Mouse (Mus musculus) spleen, adult 2 months (tissue): ENCODE data around the gene Morc1.

Experiments
- CTCF ChIP-seq: fragments of 200-500 bp; IDR thresholded peaks from 2 replicates; pipeline ENCODE4 v1.5.1; 2011; ENCODE audit warnings: mild to moderate bottlenecking, inconsistent platforms; ENCODE audit not compliant: insufficient read depth, insufficient read length, insufficient replicate concordance; ENCODE audit errors: extremely low read depth
- POLR2A ChIP-seq: fragments of 200-500 bp; IDR thresholded peaks from 2 replicates; pipeline ENCODE4 v1.6.1; 2011; ENCODE audit warnings: low read depth, low read length, inconsistent platforms

DNA sequence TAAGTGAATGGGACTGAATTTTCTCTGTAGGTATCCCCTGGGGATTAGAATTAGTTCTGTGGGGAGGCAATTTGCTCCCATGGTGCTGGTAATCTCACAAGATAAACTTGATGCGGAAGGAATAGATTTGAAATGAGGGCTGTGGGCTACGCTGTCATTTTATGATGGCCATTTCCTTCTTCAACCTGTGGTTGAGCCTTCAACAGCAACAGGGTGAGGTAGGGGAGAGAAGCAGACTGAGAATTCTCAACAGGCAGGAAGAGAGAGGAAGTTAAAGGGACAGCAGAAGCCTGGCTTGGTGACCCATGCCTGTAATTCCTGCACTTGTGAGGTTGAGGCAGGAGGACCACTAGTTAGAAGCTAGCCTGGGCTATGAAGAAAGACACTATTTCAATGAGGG is 12.0 kb upstream of the Morc1 start:
- TF ChIP-seq POLR2A (no peak), CTCF (no peak)
